Mouse (Mus musculus) T-helper 17 cell (primary cell): ENCODE data around the gene Pm20d1.

ENCODE experiments used
- in situ Hi-C, 2 experiments: fragments of 300-600 bp; cut with MboI, MseI; formaldehyde crosslinking; loops; 1 replicate in 1 of 2; 2 replicates in 1 of 2; pipeline ENCODE4 v1.15.1; 2025; ENCODE audit warnings: high pct_unique_total_duplicates in 2 of 2

The Pm20d1 gene

DNA sequence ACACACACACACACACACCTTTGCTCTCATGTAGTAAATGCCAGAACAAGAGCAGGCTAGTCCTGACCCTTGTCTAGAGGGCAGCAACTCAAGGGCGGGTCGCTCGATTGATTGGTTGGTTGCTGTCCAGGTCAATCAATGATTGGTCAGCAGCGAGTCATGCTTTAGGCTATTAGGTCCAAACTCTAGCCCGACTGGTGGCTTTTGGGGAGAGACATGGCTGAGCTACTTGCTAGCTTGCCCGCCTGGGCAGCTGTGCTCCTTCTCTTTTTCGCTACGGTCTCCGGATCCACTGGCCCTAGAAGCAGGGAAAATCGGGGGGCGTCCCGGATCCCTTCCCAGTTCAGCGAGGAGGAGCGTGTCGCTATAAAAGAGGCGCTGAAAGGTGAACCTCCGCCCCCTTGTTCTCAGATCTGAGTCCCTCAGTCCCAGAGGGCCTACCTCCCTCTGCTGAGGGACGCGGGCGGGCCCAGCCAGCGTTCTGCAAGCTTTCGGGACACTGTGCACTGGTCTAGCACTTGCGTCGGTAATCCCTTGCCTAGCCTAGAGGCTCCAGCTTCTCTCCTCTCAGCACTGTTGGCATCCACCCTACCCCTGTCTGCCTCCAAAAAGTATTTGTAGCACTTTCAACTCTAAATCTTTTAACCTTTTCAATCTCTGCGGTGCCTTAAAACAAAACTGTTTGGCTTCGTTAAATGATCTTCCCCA lies at the start of gene Pm20d1:
Pm20d1 (plus strand) TSS at position 180 of the 708 bp plus-strand sequence.
- in situ Hi-C loops, result no loop called here

DNA sequence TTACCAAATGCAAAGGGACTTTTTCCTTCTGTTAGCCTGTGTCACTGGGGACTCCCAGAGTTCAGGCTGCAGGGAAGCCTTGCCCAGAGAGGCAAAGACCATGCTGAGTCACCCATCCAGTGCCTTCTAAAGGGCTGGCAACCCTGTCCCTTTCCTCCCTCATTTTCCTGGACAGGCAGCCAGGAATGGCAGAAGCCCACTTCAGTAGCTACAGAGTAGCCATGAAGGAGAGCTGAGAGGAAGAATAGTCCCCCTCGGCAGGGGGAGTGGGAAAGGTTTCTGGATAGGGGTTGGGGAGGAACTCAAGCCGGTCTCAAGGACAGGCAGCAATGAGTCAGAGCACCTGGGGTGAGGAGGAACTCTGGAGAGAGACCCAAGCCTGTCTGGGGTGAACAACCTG lies 49.4 kb upstream of the Pm20d1 start:
- in situ Hi-C loops, result no loop called here

DNA sequence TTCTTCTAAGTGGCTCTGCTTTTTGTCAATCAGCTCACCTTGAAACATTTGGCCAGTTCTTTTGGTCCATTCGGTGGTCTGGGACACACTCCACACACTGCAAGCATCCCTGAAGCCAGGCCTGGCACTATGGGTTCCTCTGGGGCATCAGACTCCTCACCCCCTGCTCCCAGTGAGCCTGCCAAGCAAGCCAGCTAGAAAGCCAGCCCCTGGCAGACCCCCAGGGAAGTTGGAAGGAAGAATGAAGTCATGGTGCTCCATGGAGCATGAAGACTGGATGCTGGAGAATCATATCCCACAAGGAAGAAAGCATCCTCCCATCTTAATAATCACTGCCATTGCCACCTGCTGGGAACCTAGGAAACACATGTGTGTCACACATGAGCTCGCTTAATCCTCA lies 48.5 kb upstream of the Pm20d1 start:
- in situ Hi-C loops, result no loop called here

DNA sequence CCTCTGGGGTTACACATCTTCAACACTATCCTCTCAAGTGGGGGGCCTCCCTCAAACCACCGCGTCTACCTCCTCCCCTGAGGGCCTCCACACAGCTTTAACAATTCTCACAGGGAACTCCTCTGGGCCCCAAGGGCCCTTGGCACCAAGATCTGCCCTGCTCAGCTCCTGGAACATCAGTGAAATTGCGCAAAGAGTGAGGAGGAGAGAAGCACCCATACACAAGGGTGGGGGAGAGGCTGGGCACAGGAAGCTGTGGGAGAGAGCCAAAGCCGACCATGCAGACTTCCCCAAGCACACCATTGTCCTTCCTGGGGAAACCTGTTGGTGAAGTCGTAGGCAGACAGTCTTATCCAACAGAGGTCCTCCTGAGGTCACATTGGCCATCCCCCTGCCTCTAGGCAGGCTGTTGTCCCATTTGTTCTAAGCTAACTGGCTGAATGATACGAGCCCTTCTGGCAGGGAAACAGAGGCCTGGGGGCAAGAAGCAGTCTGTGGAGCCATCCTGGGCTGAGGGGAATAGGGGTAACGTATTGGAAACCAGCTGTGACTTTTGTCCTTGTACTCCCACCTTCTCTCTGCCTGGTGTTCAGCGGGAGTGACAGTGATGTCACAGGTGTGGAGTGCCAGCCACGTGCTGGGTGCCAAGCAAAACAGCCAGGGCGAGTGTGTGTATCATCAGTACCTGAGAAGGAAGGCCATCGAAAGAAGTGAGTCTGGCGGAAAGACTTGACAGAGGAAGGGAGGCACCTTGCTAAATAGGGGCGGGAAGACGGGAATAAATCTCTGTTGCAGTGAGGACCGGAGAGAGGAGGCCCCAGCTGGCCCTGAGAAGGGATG lies 47.3 kb upstream of the Pm20d1 start:
- in situ Hi-C loops, result no loop called here

DNA sequence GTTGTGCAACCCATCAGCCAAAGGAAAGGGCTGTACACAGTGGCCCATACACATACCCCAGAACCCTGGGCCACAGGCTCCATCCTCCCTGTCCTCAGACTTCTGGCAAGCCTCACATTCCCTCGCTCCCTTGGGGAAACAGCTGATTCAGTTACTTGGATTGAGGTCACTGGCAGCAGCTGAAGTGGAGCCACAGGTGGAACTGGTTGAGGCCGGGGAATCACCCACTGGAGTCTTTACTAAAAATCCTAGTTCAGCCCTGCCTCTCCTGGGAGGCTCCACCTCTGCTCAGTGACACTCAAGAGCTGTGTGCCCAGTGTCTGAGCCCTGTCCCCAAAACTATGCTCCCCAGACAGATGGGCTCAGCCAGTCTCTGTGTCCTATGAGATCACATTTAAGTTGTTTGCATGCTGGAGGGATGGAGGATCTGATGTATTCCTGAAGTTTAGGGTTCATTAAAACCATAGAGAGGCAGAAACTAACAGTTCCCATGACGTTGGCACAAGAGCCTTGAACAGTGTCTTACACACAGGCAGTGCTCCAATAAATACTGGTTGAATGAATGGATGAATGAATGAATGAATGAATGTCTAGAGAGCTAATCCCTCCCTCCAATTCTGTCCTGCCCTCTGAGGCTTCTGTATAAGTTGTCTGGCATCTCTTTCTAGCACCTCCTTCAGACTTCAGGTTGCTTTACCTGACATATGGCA lies 45.8 kb upstream of the Pm20d1 start:
- in situ Hi-C loops, result no loop called here

DNA sequence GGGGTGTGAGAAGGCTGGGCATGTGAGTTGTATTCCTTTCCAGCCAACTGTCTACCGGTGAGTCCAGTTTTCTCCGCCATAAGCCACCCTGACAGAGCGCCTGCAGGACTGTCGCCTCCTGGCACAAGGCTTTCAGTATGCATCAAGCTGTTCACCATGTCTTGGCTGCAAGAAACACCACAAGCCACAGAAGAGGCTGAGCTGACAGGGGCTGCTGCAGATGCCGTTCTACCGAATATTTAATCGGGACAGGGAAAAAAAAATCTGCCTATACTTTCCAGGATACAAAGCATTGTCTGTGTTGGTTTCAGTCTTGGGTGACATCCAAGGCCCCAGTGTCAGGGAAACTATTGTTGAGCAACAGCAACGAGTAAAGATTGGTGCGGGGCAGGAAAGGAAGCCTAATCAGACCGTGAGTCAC lies 45.3 kb upstream of the Pm20d1 start:
- in situ Hi-C loops, result no loop called here

DNA sequence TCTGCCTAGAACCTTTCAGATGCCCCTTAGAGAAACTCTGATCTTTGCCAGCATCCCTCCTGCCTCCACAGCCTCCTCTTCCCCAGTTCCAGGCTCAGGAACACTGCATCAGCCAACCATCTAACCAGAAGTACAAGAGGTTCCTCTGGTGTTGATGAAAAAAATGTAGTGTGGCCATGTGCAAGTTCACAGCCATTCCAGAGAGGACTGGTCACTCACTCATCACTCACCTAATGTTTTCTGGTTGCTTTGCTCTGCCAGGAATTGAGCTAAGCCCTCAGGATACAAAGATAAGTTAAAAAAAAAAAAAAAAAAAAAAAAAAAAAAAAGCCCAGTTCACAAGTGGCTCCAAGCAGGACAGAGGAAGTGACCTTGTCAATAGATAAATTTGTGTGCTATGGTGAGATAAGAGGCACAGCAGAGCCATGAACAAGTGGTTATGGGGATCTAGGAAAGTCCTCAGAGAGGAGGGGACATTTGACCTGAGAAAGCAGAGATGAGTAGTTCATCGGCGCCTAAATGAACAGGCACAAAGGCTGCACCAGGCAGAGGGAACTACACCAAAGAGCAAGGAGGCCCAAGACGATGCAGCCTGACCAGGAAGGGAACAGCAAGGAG lies 42.9 kb upstream of the Pm20d1 start:
- in situ Hi-C loops, result no loop called here

DNA sequence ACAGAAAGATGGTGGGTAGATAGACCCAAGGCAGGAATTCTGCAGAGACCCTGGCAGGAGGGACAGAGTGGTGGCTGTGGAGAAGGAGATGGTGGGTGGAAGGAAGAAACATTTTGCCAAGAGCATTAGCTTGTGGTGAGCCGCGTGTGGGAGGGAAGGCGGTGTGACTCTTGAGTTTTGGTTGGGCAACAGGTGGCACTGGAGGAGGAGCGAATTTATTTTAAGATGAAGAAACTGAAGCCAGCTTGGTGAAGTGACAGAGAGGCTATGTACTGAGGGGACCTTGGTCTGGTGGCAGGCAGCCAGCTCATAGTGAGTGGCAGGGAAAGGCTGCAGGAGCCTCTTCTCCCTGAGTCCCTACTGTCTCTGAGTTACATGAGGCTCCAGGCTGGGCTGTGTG lies 42.3 kb upstream of the Pm20d1 start:
- in situ Hi-C loops, result loop anchor here (5.0 kb wide), 3 partner anchors 43 to 143 kb away; no protein-coding TSS in a partner anchor

DNA sequence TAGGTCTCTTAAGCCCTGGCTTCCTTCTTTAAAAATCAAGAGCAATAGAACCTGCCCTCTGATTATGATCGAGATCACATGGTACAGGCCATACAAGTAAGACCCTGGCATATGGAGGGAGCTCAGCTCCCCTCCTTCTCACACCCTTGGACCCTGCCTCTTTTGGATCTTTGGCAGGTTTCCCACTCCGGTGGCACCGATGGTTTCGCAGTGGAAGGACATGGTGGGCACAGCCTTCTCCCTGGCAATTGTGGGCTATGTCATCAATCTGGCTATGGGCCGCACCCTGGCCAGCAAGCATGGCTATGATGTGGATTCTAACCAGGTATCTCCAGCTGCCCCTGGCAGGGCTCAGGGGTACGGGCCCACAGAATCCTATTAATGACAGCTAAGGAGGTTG lies 40.0 kb upstream of the Pm20d1 start:
- in situ Hi-C loops, result loop anchor here (5.0 kb wide), 3 partner anchors 45 to 145 kb away; no protein-coding TSS in a partner anchor

DNA sequence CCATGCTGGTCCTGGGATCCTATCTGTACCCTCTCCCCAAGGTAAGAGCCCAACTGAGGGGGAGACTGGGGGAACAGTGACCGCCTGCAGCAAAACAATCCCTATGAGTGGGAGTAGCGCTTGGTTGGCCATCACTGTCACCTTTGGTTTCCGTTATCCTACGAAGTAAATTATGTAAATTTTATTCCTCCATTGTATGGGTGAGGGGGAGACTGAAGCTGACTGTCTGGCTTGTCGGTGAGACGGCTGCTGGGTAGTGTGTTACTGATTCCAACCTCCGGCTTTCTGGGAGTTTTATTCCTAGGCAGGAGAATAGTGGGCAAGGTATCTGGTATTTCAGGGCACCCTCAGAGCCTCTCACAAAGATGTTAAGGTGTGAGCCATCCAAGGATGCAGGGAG lies 38.4 kb upstream of the Pm20d1 start:
- in situ Hi-C loops, result loop anchor here (5.0 kb wide), 3 partner anchors 46 to 146 kb away; no protein-coding TSS in a partner anchor

DNA sequence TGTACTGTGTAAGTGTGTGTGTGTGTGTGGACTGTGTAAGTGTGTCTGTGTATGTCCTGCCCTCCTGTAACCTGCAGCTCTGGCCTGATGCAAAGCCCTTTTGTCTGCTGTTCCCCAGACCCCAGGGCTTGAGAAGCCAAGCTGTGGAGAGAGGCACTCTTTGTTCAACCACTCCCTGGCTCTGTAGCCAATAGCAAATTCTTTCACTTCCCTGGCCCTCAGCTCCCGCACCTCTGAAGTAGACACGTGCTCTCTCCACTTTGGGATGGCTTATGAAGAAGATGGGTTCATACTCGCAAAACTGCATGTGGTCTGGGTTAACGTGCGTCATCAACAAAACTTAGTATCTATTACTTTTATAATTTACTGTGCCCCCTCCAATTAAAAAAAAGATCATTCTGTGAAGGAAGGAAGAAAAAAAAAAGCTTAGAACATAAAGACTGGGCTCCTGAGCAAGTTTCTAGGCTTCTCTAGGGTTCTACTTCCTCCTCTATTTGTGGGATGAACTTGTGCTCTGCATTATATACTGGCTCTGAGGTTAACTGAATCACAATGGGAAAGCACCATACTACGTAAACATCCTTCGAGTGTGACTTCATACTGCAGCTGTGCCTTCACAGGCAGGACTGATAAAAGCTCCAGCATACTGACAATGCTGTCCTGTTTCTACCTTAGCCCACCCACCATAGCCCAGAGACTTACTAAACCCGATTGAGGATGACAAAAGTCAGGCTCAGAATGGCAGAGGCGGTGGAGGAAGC lies 37.3 kb upstream of the Pm20d1 start:
- in situ Hi-C loops, result loop anchor here (5.0 to 10.0 kb wide), 4 partner anchors 45 to 148 kb away; no protein-coding TSS in a partner anchor

DNA sequence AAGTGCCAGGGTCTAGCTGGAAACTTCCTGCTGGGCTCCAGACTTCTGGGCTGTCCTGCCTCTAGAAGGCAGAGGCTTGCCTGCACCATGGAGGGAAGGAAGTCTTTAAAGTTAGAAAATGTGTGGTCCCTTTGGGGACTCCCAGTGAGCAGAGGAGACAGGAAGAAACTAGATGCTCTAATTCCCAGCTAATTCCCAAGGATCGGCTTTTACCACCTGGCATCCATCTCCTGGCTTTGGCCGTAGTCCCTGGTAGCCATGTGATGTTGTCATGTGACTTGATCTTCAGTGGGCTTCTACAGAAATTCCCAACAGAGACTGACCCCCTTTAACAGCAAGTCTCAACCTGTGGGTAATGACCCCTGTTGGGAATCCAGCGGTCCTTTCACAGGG lies 36.8 kb upstream of the Pm20d1 start:
- in situ Hi-C loops, result loop anchor here in 1 of 2 experiments (10.0 kb wide), 1 partner anchor 46 kb away; no protein-coding TSS in a partner anchor

DNA sequence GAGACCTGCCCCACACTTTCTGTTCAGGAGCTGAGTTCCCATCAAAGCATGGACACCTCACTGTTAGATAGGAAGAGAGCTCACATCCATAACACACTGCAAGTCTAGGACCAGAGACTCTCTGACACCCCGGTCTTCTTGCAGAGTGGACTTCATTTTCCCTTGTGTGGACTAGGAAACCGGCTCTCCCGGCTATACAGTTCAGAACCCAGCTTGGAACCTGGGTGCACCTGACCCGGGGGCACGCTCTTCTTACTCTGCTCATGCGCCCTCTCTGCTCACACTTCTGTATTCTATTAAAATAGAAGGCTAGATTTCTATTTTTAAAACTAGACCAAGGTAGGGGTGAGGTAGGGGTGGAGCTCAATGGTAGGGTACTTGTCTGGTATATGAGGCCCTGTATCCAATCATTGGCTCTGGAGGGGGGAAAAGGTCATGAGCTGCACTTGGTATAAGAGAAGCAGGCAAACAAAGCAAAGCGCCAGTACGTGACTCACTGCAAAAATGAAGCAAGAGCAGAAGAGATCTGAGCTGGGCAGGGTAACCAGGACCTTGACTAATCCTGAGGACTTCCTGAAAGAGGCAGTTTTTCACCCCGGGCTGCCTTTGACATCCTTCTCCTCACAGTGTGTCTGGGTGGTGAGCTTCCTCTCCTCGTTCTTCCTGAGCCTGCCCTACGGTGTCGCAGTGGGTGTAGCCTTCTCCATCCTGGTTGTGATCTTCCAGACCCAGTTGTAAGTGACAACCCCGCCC lies 35.9 kb upstream of the Pm20d1 start:
- in situ Hi-C loops, result loop anchor here in 1 of 2 experiments (10.0 kb wide), 1 partner anchor 46 kb away; no protein-coding TSS in a partner anchor

DNA sequence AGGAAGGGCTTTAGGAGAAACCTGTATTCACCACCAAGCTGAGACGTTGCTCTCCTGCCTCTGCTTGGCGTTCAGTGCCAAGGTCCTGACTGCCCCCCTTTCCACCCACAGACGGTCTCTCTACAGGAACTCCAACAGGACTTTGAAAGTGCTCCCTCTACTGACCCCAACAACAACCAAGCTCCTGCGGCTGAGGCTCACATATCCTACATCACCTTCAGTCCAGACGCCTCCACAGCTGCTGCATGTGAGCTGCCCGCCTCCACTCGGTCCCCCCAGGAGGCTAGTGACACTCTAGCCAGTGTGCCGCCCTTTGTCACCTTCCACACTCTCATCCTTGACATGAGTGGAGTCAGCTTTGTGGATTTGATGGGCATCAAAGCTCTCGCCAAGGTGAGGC lies 33.5 kb upstream of the Pm20d1 start:
- in situ Hi-C loops, result loop anchor here in 1 of 2 experiments (10.0 kb wide), 1 partner anchor 49 kb away; no protein-coding TSS in a partner anchor

DNA sequence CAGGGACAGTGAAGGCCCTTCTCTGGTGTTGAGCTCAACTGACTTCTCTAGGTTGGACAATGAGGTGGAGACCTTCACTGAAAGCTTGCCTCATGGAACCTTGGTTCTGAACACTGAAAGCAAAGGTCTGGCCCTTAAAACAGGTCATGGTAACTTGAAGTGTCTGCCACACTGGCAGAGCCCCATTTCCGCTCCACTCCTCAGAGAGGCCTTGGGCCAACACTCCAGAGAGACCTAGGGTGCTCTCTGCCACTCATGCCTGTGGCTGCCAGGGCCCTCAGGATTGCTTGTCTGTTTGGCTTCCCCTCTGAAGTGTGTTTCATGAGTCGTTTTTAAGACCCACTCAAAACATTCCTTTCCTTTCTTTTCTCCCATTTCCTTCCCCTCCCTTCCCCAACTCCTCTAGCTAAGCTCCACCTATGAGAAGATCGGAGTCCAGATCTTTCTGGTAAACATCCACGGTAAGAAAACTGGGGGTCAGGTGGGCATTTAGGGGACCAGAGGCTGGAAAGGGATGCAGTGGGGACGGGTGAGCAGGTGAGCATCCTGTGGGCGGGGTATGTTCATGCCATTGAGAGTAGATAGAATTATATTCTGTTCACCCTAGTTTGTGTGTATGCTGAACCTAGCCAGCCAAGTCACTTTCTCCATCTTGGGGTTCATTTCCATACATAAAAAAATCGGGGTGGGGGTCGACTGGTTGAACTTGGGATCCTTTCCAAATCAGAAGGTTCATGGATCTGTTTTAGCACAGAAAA lies 32.4 kb upstream of the Pm20d1 start:
- in situ Hi-C loops, result loop anchor here in 1 of 2 experiments (10.0 kb wide), 1 partner anchor 50 kb away; no protein-coding TSS in a partner anchor

DNA sequence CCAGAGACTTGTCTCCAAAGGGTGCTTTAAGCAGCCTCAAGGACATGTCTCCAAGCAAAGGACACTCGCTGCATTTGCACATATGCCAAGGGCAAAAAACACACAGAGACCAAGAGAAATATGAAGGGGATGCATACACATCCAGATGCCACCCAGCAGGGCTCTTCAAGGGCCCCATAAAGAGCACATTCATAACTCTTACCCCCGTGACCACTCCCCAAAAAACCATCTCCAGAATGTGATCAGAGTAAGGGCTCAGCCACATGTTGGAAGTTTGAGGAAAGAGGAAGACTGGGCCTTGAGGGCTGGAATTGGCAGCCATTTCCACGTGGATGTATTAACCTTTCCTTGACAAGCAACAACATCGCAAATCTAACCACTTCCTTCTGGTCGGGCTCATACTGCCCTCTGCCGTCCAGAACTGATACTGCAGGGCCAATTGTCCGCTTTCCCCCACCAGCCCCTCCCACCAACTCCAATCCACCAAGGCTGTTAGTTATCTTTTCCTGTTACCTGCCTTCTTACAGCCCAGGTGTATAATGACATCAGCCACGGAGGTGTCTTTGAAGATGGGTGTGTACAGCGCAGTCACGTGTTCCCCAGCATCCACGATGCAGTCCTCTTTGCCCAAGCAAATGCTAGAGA lies 31.7 kb upstream of the Pm20d1 start:
- in situ Hi-C loops, result loop anchor here in 1 of 2 experiments (10.0 kb wide), 1 partner anchor 51 kb away; no protein-coding TSS in a partner anchor

DNA sequence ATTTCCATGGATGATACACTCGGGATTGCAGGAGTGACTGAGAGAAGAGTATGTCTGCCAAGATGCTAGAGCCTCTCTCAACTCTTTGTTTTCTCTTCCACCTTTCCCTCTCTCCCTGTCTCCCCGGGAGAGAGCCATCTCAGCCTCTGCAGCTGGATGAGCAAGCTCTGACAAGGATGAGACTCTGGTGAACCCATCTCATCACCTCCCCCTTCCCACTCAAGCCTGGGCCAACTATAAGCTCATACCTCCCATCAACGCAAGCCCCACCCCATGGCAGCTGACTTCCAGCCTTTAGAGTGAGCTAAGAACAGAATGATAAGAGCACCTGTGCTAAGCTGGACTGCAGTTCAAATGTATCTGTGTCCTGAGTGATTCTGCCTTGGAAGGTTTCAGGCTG lies 27.9 kb upstream of the Pm20d1 start:
- in situ Hi-C loops, result loop anchor here in 1 of 2 experiments (10.0 kb wide), 1 partner anchor 54 kb away; no protein-coding TSS in a partner anchor

DNA sequence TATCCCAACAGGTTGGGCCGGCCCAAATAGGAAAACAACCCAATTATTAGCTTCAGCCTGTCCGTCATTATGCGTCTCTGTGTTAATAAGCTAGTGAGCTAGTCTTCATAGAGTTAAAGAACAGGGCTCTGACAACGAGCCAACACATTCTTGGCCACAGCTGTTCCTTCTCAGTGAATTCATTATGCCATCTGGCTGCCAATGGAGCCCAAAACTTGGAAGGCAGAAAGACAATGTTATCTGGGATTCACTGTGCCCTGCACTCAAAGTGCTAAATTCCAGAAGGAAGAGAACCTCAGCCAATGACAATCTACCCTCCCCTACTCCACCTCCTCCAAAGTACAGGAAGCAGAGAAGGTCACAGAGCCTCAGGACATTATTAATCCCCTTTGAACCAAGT lies 26.5 kb upstream of the Pm20d1 start:
- in situ Hi-C loops, result loop anchor here in 1 of 2 experiments (10.0 kb wide), 1 partner anchor 176 kb away; the partner anchor contains the start of gene Avpr1b
